Mouse (Mus musculus): Measurements from ENCODE around the gene Dgkg.
A peak's percentile ranks its signal among the peaks of the same experiment; 100 is the strongest.

Dgkg gene

DNA sequence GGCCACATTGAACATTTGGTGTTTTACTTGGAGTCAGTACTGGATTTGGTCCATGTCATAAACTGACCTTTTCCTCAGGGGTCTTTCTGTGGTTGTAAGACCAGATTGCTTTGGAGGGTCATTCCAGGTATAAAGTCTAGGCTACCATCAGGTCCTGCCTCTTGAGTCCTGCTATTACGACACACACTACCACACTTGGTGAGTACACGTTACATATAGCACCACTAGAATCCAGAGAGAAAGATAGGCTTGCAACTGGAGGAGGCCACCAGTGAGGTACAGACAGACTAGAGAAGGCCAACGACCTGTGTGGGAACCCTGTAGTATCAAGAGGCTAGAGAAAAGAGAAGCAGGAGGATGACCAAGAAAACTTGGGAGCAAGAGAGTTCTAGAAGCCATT, 157.6 kb downstream of the Dgkg start:
- no peak for DNase-seq (ENCODE audit: low read depth, low spot score)

DNA sequence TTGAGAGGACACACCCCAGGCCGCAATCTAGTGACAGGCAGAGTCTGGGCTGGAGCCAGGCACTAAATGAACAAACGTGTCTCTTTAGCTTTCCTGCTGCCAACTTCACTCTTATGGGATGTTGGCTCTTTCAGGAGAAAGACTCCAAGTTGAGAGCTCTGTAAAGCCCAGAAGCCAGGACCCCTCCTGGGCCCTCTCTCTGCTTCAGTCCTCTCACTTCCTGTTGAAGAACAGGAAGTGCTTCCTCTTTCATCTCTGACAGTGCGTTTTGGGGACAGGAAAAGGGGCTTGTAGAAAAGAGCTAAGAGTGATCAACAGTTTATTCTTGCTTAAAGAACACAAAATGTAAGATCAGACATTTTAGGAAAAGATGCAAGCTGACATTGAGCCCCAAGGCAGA, 159.0 kb downstream of the Dgkg start:
- DNase-seq (ENCODE audit: low read depth, low spot score), result no peak

DNA sequence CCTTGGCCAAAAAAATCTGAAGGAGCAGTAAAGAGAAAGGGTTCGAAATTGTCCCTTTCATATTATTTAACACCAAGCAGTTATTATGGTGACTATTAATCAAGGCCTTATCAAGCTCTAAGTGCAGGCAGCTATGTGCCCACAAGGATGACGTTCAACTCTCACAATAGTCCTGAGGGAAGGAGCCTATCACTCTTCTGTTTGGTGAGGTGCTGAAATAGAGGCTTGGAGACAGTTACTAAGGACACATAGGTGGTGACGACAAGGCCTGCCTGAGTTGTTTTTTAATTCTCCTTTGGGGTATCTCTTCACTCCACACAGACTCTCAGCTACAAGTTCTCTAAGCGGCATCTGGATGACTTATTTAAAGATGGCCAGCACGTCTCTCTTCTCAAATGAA, 161.8 kb downstream of the Dgkg start:
- DNase-seq (ENCODE audit: low read depth, low spot score), result no peak

DNA sequence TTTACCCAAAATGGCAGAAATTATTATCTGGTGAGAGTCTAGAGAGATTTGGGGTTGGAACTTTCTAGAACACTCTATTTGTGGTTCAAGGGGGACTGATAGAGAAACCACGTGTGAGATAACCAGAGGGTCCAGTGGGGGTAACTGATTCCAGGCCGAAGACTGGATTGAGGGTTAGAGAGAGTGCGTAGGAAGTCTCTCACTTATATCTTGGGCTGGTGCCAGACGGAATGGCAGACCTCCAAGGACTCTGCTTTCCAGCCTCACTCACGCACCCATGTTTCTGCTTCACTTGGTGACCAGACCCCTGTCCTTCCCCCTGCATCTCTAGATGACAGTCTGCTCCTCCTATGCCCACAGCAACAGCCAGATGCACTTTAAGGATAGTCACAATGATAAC, 162.2 kb downstream of the Dgkg start:
- no peak for DNase-seq (ENCODE audit: low read depth, low spot score)

DNA sequence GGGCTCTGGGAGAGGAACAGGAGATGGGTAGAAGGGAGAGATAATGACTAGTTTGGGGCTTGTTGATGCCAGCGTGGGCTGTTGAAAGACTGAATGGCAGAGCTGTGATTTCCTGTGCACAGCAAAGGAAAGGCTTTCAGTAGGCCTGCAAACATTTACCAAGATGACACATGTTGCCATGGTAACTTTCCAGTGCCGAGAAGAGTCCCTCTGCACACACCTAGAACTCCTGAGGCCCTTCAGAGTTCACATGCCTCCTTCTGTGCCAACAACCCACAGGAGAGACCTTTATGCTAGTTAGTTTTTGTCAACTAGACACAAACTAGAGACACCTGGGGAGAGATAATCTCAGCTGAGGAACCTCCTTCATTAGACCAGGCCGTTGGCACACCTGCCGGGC, 163.6 kb downstream of the Dgkg start:
- no peak for DNase-seq (ENCODE audit: low read depth, low spot score)

DNA sequence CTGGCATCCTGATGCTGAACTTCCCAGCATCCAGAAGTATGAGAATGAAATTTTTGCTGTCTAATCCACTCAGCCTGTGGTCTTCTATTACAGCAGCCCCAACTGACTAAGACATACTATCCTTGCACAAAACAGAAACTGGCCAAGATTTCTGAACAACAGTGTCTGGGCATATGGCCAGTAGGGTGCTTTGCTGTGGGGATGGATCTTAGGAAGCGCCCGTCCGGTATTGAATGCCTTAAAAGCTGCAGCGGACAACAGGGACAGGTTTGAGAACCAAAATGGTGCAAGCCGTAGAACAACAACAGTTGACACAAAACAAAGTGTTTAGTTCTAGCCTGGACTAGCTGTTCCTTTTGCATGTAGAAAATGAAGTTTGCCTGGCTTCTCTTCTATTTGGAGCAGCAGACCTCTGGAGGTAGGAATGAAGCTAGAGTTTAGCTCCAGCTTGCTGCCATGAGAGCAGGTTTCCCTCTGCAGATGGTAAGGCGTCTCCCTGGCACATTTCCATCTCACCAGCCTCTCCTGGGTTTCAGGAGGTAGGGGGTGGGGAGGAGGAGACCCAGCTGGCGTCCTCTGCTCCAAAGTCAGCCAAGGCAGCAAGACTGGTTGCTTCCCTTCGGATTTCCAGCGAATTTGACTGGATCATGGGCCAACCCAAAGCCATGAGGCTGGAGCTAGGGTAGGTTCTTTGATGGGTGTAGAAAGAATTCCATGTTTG, 165.4 kb downstream of the Dgkg start:
- DNase-seq (ENCODE audit: low read depth, low spot score), result no peak

DNA sequence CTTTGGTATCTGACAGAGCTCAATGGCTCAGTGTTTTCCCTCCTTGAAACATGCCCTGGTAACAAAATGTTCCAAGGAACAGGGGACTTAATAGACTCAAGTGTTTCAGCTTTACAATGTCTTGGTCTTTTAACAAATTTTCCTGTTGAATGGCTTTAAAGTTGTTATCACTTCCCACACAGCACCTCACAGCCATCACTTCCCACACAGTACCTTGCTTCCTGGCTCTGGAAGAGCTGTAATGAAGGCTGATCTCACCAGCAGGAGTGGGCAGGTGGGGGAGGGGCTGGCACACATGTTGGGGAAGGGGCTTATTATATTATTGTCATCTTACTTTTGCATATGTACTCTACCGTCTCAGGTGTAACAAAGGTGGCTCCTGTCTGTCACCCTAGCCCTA, 173.1 kb downstream of the Dgkg start:
- no peak for DNase-seq (ENCODE audit: low read depth, low spot score)

DNA sequence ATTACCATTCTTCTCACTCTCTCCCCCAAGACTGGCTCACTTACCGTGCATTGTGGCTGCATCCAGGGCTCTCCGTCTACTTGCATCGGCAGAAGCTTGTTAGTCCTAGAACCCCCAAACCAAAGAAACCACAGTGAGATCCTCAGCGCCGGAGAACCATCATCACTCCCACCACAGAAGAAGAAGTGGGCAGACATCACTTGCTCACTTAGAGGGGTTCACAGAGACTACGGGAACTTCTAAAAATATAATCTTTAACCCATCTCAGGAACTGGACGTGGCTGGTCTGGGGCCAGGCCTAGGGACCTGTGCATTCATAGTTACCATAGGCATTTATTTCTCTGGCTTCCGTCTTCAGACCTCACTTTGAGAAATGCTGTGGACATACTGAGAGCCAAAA, 177.7 kb downstream of the Dgkg start:
- DNase-seq (ENCODE audit: low read depth, low spot score), result no peak

DNA sequence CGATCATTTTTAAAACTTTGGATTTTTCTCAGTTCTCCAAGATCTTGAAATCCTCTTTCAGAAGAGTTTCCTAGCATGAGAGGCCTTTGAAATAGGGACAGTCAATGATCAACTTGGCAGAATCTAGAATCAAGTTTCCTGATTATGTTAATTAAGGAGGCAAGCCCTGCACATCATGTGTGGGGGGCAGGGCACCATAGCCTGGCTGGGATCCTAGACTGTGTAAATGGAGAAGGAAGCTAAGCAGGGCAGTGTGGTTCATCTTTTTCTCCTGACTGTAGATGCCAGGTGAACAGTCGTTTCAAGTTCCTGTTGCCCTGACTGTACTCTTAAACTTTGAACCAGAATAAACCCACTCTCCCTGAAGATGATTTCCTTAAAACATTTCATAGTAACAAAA, 185.3 kb downstream of the Dgkg start:
- no peak for DNase-seq (ENCODE audit: low read depth, low spot score)

DNA sequence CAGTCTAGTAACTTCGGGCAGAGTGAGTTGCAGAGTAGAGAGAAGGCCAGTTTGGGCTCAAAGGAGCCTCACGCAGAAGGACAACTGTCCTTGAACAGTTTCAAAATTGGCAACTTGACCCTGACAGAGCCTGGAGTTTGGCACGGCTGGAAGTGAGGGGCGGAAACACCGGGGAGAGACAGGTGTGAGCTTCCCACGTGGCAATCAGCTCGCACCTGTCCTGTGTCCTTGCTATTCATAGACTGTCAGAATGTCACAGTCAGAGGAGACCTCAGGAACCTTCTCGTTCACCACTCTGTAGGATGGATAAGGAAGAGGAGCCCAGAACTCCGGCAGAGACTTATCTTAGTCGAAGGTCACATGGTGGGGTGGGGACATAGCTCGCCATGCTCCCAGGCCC, 187.6 kb downstream of the Dgkg start:
- no peak for DNase-seq (ENCODE audit: low read depth, low spot score)

DNA sequence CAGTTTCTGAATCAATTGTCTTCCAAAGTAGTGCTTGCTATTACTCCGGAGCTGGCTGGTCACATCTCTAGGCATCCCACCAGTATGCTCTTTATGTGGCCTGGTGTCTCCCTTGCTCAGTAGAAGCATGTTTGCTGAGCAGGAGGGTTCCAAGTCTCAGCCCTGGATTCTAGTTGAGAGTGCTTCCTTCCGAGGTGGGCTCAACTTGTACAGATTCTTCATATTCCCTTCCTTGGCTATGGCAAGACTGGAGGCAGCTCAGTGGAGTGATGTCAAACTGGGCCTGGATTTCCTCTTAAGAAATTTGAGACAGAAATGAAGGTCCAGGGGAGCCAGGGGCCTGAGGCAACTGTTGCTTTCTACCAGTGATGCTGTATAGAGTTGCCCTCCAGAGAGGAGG, 189.9 kb downstream of the Dgkg start:
- DNase-seq (ENCODE audit: low read depth, low spot score), result no peak

DNA sequence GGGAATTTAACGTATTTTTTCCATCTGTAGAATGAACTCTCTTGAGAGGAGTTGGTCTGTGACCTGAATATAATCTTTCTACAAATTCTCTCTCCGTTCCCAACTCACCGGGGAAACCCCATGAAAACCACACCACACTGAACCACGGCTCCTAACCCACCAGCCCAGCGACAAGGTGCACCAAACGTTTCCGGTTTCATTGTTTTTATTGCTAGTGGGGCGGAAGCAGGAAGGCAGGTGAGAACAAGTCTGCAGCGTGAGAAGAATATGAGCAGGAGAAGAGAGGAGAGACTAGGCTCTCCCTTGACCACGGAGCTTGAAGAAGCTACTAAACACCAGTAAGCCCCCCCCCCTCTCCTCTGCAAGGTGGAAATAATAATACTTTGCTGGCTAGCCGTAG, 190.6 kb downstream of the Dgkg start:
- no peak for DNase-seq (ENCODE audit: low read depth, low spot score)

DNA sequence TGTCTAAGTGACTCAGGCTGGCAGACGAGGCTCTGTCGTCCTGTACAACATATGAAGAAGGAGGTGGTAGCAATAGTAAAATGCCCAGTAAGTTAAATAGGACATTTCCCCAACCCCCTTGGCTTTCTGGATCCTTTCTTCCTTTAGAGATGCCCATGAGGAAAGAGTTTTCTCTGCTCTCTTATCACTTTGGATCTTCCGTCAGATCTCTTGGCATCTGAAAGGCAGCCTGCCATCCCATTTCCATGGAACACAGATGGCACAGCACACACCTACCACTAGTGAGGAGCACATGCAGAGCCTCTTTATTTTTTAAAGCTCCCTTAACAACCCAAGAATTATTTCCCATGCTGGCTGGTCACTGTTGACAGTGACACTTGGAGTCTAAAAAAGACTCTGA, 194.8 kb downstream of the Dgkg start:
- no peak for DNase-seq (ENCODE audit: low read depth, low spot score)

DNA sequence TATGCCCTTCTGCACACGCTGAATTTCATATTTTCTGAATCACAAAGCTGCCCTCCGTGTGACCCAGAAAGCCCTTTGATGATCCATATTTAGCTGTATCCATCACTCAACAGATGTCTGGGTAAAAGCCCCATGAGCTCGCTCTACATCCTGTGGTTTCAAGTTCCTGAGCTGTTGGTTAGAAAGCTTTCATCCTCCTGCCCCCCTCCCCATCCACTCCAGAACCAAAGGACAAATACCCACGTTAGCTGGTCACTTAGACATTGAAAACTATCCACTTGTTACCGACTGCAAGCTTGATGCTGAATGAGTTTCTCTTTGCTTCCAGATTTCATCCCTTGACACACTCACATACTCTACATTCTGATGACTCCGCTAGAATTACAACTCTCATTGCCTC, 195.3 kb downstream of the Dgkg start:
- DNase-seq (ENCODE audit: low read depth, low spot score), result no peak

DNA sequence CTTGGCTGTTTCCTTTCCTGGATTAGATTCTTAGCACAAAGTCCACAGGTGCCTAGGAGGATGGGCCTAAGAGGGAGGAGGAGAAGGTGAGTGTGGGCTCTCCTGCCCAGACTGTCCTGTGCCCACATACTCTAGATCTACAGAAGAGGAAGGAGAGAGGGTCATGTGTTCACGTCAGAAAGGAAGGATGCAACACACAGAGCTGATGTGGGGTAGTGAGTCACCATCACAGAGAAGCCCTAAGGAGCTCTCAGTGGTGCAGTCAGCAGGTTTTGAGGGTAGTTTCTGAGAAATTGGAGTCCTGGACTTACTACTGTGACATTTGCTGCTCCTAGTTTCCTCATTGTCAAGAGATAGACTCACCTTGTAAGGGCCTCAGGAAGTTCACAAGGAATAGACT, 196.1 kb downstream of the Dgkg start:
- DNase-seq (ENCODE audit: low read depth, low spot score), result no peak

DNA sequence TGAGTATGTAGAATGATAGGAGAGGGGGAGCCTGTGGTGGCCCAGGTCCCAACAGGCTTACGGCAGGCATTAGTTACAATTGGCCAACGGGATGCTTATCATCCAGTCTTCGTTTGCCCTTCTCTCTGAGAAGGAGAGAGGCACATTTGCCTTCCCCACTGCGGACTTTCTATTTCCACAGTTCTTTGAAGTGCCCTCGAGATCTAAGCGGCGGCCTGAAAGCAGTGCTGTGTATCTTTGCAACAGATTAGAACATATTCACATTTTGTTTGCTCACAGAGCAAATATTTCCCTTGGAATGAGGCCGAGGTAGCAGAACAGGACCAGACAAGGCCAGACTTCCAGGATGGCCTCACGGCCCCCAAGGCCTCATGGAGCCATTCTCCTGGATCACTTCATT, 204.9 kb downstream of the Dgkg start:
- DNase-seq (ENCODE audit: low read depth, low spot score), result no peak

DNA sequence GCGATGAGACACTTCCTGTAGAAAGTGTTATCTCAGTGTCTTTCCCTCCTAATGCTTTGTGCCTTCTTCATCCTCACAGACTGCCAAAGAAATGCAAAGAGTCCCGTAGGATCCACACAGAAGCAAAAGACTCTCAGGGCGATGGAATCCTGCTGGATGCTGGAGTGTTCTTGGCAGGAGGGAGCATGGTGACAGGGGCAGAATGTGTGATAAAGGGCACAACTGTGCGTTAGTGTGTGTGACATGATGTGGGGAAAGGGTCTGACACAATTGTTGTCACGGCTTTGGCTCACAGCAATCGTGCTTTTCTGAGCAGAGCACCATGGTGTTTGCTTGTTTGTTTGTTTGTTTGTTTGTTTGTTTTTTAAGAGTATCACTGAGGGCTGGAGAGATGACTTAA, 208.9 kb downstream of the Dgkg start:
- DNase-seq (ENCODE audit: low read depth, low spot score), result no peak

DNA sequence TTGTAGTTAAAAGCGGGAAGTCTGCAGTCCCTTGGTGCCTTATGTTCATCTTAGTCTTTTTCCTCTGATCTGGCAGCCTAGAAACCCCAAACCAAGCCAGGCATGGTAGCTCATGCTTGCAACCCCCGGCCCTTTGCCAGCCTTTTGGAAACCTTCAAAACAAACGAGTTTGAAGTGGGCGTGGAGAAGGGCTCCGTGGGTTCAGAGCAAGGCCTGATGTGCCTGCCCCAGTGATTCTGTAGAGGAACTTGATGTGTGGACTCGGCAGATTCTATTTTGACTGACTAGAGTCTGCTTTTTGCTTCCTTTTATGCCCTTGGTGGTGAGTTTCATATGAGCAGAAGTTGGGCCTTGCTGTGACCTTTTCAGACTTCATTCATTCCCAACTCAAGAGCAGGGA, 212.2 kb downstream of the Dgkg start:
- no peak for DNase-seq (ENCODE audit: low read depth, low spot score)

DNA sequence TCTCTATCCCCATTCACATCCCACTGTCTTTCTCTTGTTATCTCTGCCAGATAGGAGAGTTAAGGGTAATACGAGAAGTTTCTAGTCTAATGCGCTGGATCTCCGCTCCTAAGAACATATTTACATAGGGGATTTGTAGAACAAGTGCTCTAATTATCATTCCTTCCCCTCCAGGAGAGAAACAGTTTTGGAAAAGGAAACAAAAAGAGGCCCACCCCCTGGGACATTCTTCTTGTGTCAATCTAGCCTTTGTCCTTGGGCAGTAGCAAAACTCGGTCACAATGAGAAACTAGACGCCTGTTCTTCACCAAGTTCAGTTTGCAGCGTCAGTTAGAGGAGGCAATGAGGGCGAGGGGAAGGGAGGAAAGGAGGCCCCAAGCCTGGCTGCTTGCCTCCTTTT, 214.8 kb downstream of the Dgkg start:
- peak; percentile 77 for DNase-seq (ENCODE audit: low read depth, low spot score)

DNA sequence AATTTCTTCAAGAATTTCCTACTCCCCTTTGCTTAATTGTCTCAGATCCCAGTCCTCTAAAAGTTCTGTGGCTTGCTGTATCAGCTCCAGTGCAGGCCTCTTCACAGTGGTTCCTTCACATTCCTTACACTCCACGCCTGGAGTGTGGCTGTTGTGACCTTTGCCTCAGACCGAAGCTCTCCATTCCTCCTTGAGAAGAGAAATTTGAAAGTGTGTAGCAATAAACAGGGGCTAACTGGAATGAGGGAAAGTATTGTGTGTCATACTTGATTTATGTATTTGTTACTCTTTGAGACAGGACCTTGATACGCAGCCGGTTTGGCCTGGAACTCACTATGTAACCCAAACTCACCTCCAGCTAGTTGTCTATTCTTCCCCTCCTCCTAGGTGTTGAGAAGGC, 215.7 kb downstream of the Dgkg start:
- no peak for DNase-seq (ENCODE audit: low read depth, low spot score)

DNA sequence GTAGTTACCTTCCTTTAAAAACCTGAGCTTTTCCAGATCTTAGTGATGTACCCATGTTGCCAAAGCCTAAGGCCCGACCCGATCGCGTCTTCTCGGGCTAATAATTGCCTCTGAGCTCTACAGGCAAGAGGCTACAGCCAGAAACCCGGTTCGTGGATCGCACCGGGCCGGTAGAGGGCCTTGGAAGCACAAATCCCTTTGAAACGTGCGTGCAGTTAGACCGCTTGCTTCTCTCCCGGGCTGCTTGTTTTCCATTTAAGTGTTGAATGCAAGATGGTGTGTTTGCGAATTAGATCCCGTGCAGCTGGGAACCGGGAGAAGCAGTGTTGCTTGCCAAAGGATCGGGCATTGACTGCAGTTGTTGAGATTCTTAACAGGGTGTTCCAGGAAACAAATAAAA, 216.8 kb downstream of the Dgkg start:
- peak; percentile 59 for DNase-seq (ENCODE audit: low read depth, low spot score)

DNA sequence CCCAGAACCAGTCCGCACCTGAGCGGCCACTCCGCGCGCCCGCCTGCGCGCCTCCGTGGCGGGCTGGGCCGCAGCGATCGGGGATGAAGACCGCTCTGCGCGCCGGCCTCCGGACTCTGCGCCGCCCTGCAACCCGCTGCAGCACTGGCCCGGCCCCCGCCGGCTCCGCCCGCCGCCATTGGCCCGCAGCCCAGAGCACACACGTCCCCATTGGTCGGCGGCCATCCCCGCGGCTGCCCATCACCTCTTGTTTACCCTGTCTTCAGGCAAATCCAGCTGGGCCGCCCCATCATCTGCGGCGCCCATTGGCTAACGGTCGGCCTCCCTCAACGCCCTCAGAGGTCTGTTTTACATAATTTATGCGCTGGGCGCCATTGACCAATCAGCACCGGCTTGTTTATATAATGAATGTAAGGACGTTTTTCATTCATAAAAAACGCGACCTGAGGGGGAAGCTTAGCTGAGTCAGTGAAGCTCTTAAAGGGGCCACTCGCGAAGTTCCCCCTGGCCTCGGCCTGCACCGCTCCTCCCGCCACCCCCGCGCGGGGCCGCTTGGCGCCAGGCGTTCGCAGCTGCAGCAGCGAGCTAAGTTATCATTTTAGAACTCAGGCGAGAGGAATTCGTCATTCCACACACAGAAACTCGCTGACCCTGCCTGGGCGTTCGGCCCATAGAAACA, 217.4 kb downstream of the Dgkg start, which contains the start of gene Etv5:
Etv5 (minus strand) TSS at position 221 of the 679 bp plus-strand sequence.
- DNase-seq (ENCODE audit: low read depth, low spot score), result peak; percentile 99
